Mouse (Mus musculus): ENCODE measurements around the gene Unc80. TPM values are rescaled to one million over a fixed set of nuclear protein-coding genes. Genes with fewer than 3 reads are reported as not detected.

Gene Unc80
- polyA plus RNA-seq, 1 experiment from 2014 or later, result 0.04 TPM

DNA sequence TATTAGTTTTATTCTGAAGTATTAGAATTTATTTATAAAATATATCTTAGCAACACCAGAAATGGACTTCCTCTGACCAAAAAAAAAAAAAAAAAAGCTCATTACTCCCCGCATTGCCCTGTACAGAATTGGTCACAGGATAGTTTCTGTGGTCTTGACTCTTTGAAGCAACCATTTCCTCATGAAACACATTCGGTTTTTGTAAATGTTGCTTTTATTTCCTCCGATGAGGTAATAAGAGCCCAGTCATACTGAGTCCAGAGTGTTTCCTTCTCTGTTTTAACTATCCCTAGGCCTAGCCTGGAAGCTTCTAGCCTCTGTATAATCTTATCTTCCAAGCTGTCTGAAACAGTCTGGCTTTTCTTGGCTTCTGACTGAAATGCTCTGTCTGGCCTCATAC, 244.7 kb downstream of the Unc80 start:
- H3K4me1 ChIP-seq (ENCODE audit: insufficient read depth), result no peaks in the 10 kb centered on the region
- H3K9me3 ChIP-seq (ENCODE audit: low read length), result no peaks in the 10 kb centered on the region
- no peak overlapping the region for H3K4me2 ChIP-seq (ENCODE audit: low read depth, low read length)
- H3K4me3 ChIP-seq (ENCODE audit: low read depth, low read length), result no peak overlapping the region
- H3K9ac ChIP-seq (replicated peaks), result no peak overlapping the region
- WGBS (ENCODE audit: insufficient replicate concordance), result 75% methylated on average over 3 of the region's 3 CpGs
- TF ChIP-seq EP300 (IDR thresholded peaks at IDR 0.05; ENCODE audit: low read depth) (no peak), CTCF (IDR thresholded peaks at IDR 0.05; ENCODE audit: low read depth) (no peak)
- no peak for DNase-seq
- ATAC-seq, result no peak
- peaks cover 49% of the 10 kb centered on the region for H3K36me3 ChIP-seq (replicated peaks; ENCODE audit: insufficient read depth, low read length)
- H3K27ac ChIP-seq (ENCODE audit: low read depth), result no peak overlapping the region
- no peaks in the 10 kb centered on the region for H3K27me3 ChIP-seq (ENCODE audit: insufficient read depth, low read length)

- 51% methylated on average over 1 of the region's 1 CpGs for WGBS (ENCODE audit: insufficient replicate concordance)
- no peaks in the 10 kb centered on the region for H3K4me1 ChIP-seq (ENCODE audit: insufficient read depth)
Measured at GRCm38 (mm10) chr1:66730581-66730980, 262.4 kb downstream of the Unc80 start.

More at GRCm38 (mm10) chr1:66730581-66730980, 262.4 kb downstream of the Unc80 start:
- no peaks in the 10 kb centered on the region for H3K27me3 ChIP-seq (ENCODE audit: insufficient read depth, low read length)
- peaks cover 34% of the 10 kb centered on the region for H3K36me3 ChIP-seq (replicated peaks; ENCODE audit: insufficient read depth, low read length)
- H3K9ac ChIP-seq (replicated peaks), result no peak overlapping the region
- H3K9me3 ChIP-seq (ENCODE audit: low read length), result no peaks in the 10 kb centered on the region
- DNase-seq (no peak), ATAC-seq (no peak)
- H3K27ac ChIP-seq (ENCODE audit: low read depth), result no peak overlapping the region
- no peak for TF ChIP-seq EP300 (IDR thresholded peaks at IDR 0.05; ENCODE audit: low read depth)
- no peak for TF ChIP-seq CTCF (IDR thresholded peaks at IDR 0.05; ENCODE audit: low read depth)
- H3K4me2 ChIP-seq (ENCODE audit: low read depth, low read length), result no peak overlapping the region
- H3K4me3 ChIP-seq (ENCODE audit: low read depth, low read length), result no peak overlapping the region

Other genes with a start within 250 kb of the Unc80 start
- 18.1 and 19.2 TPM in 2 replicates for gene Rpe, start 232.5 kb downstream of the Unc80 start, polyA plus RNA-seq (2015; fragmentation: Nextera tagmentation; extraction: Ambion mirVana)

Data from liver, postnatal 0 days (tissue).